Mouse (Mus musculus): ENCODE data around the gene Cd40.

The Cd40 gene

DNA sequence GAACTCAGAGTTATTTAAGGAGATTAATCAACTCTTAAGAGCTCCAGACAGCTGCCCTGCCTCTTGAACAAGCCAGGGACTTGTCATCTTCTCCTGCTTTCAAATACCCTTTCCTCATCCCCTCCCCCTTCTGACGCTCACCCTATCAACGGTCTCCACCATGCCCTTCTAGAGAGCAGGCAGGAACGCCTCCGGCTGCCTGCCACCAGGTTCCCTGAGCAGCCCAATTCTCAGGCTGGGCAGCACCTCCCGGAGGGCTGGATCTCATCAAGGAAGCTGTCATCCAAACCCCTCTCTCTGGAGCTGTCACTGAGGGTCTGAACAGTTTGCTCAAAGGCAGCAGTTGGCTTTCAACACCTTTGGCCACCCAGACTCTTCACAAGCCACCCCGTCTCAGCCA is 45.3 kb downstream of the Cd40 start:
- no peak for DNase-seq (ENCODE audit: extremely low spot score, low spot score)

- no peak for DNase-seq (ENCODE audit: extremely low spot score, low spot score)
Measured at GRCm38 (mm10) chr2:165102920-165103319, 47.5 kb downstream of the Cd40 start.

- DNase-seq (ENCODE audit: extremely low spot score, low spot score), result no peak
Measured at GRCm38 (mm10) chr2:165105513-165106079, 50.2 kb downstream of the Cd40 start.

DNA sequence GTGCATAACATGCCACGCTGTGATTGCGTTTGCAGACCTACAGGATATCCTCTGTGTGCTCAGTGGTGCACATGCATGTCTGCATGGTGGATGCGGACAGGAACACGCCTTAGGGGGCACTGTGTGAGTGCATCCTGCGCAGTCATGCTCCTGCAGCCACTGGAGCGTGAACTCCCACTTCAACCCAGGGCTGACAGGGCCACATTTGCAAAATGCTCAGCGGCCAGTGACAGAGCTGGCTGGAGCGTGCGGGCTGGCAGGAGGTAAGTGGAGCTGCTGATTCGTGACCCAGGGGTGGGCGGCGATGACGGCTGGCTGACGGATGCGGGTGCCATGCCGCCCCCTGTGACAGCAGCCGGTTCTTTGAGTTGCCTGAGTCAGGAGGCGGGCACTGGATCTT is 51.2 kb downstream of the Cd40 start:
- no peak for DNase-seq (ENCODE audit: extremely low spot score, low spot score)

GRCm38 (mm10) chr2:165112149-165112548 is 56.7 kb downstream of the Cd40 start:
- DNase-seq (ENCODE audit: extremely low spot score, low spot score), result peak; percentile 84

DNA sequence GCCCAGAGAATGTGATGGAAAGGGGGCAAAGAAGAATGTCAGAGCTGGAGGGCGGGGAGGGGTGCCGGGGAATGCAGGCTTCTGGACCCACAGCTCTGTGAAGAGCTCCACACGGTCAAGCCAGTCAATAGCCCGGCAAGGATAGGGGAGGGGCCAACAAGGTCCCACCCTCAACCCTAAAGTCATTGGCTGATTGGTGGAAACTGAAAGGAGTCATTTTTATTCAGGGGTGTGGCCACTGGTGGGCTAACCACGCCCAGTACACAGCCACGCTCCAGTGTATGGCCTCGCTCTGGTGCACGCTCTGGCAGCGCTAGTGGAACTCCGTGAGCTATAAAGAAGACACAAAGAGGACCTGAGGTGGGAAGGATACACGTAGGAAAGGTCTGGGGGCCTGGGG is 58.3 kb downstream of the Cd40 start:
- DNase-seq (ENCODE audit: extremely low spot score, low spot score), result no peak

DNA sequence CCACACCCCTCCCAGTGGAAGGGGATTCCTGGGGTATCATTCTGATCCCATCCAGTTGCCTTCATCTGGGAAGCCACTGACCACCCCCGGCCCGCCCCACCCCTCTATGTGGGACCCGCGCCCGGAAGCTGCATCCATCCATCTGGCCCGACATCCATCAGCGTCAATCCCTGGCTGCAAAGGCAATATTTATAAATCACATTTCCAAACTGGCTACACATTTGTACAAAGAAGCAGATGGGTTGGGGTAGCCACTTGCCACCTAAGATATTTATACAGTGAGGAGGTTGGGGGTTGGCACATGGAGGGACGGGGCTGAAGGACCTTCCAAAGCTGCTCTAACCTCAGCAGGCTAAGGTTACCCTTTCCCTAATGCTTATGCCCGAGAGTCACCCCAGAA is 65.3 kb downstream of the Cd40 start:
- no peak for DNase-seq (ENCODE audit: extremely low spot score, low spot score)

DNA sequence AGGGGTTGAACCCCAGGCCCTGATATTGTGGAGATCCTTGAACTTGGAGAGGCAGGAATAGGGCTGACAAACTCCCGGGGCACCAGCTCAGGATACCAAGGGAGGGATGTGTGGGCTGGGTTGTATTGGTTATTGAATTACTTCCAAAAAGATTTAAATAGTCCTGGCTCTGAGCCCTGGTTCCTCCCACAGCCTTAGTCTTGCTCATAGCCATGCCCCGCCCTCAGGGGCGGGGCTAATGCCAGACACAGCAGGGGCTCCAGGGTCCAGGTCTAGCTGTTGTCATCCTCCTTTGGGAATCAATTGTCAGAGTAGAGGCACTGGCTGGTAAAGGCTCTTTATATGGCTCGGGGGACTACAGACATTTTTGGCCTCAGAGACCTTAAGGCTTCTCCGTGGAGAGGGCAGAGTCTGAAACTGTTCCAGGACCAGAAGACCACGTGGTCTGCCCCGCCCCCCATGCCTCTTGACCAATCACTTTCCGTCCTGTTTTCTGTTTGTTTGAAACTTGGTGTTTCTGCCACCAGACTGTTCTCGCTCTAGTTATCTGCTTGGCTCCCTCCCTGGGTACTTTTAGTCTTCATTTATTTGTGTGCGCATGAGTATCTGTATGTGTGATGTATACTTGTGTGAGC is 65.9 kb downstream of the Cd40 start:
- DNase-seq (ENCODE audit: extremely low spot score, low spot score), result no peak

Measured in neural tube, embryonic 10.5 days (tissue).